Mouse (Mus musculus) c-Kit-negative CD71-positive TER-119-positive erythroid progenitor cells, embryonic 14.5 days (primary cell): ENCODE measurements around the gene Gstm3.
A peak's percentile ranks its signal among the peaks of the same experiment; 100 is the strongest.

Source experiments
- DNase-seq: peaks from one replicate; pipeline ENCODE4 v3.0.0-alpha.2; 2013; ENCODE audit warnings: low read depth, low spot score

Gene Gstm3

DNA sequence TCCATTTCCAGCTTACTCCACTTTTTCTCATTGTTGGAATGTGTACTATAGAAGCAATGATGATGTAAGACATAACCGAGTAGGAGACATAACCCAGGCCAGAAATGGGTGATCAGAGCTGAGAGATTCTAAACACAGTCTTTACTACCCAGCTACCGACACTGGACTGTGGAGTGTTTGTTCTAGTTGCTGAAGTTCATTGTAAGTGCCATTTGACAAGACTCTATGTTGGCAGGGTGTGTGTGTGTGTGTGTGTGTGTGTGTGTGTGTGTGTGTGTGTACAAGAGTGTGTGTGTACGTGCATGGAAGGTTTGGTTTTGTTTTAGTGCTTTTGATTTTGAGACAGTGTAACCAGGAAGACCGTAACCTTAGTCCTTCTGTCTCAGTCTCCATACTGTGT lies 39.4 kb downstream of the Gstm3 start:
- no peak for DNase-seq

DNA sequence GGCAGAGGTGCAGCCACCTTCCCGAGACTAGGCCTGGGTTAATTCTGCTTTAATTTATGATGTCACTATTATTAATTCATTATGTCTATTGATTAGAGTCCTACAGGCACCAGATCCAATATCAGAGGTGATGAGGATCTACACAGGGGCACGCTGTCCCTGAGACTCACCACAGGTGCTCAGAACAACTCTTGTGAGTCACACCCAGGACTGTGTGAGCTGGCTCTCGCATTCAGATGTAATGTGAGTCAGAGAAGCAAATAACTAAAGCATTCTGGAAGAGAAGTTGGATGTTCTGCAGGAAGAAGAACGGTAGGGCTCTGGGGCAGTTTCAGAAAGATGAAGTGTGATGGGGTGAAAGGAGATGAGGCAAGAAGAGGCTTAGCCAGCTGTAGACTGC lies 39.8 kb downstream of the Gstm3 start:
- no peak for DNase-seq

DNA sequence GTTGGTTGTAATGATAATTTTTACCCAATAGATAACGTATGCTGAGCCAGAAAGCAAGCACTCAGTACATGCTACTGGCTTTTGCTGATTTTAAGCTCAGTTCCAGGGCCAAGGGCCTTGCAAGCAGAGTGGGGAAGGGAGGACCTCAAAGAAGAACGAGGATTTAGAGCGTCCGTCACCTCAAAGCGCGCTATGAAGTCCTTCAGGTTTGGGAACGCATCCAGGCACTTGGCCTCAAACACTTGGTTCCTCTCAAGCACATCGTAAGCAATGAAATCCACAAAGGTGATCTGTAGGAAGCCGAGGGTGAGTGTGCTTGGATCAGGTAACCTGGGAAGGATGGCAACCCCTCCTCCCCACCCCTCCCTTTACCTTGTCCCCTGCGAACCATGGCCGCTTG lies 40.4 kb downstream of the Gstm3 start:
- DNase-seq = no peak

DNA sequence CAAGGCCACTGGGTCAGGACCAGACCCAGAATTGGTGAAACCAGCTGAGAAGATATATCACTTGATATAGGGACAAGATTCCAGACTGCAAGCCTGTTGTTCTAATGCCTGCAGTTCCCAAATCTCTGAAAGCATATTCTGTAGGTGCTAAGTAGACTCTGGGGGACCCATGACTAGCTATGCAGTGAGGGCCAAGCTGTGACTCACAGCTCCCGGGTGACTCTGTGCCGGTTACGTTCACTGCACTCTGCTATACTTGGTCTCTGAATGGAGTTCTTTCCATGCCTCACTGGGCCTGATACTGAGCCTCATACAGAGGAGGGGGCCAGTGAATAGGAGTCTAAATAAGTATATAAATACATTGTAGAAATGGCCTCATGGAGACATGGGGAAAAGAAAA lies 41.2 kb downstream of the Gstm3 start:
- DNase-seq = no peak

DNA sequence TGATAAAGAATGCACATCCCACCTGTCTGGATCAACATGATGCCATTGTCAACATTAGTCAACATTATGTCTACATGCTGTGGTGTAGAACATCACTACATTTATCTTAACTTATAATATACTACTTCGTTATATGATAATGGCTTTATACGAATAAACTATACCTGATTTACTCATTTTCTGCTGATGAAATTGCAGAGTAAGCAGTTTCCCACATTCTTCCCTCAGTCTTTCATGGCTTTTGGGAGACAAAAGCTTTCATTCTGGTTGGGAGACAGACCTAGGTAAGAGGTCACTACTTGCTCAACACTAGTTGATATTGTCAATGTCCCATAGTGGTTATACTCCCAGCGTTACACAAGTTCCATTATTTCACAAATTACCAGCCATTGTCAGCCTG lies 43.7 kb downstream of the Gstm3 start:
- DNase-seq = no peak

DNA sequence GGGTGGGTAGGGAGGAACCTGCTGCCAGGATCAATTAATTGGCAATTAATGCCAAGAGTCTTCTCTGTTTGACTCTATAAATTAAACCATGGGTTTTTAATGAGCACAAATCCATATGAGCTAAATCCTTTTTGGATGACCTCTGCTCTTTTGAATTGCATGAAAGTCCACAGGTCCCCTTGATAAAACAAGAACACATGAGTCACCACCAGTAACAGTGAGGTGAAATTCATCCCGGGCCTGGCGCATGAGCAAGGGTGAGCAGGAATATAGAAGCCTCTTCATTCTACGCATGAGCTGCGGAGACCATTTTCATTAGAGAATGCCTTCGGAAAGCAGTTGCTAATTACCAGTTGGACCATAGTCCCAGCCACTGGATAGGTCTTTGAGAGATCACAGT lies 48.7 kb downstream of the Gstm3 start:
- DNase-seq = no peak

DNA sequence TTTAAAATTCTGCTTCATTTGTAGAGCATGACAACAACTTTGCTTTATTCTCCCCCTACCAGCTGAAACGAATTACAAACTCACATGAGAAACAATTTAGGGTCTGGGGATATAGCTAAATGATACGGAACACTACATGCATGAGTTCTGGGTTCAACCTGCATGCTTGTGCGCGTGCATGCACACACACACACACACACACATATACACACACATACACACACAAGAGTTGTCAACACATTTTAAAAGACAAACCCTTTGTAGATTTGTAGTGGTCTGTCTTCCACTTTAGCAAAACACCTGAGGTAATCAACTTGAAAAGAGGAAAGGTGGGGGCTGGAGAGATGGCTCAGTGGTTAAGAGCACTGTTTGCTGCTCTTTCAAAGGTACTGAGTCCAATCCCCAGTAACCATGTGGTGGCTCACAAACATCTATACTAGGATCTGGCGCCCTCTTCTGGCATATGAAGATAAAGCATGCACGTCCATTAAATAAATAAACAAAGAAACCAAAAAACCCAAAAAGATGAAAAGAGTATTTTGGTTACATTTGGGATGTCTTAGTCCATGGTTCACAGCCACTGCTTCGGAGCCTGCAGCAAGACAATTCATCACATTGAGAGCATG lies 51.2 kb downstream of the Gstm3 start:
- DNase-seq = peak; percentile 41

DNA sequence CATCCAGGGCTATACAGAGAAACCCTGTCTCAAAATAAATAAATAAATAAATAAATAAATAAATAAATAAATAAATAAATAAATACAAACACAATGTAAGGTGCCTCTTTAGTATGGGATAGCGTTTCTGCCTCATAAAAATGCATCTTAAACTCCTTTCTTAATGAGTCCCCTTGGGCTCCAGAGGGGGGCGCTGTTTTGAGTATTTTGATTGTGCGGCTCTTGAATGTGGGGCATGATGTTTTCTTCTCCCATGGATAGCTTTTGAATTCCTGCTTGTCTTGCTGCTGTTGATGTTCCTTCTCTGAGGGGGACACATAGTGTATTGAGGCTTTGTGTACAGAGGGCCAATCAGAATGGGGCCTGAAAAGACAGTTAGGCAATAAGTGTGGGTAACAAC lies 52.0 kb downstream of the Gstm3 start:
- no peak for DNase-seq

DNA sequence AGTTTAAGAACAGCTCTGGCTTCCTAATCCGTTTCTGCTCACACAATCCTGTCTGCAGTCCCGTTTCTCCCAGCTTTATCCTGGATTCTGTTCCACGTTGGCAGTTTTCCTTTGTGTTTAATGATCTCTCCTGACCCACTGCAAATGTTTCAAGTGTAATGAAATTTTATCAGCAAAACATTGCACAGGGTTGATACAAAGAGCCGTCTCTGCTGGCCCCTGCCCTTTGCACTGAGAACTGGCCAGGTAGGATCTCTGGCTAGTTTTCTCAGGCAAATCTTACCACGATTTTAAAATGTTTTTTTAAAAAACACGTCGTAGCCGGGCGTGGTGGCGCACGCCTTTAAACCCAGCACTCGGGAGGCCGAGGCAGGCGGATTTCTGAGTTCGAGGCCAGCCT lies 52.4 kb downstream of the Gstm3 start:
- DNase-seq = no peak
